Mouse (Mus musculus) kidney, postnatal 0 days (tissue): ENCODE results near the gene Fance. TPM values are rescaled to one million over a fixed set of nuclear protein-coding genes. Genes with fewer than 3 reads are reported as not detected.
A peak's percentile ranks its signal among the peaks of the same experiment; 100 is the strongest.
"Not testable (repeated sequence)": the region's sequence is repeated elsewhere in the genome, so short reads cannot be mapped to it uniquely, and the experiment has no call there.

ENCODE experiments used
- ATAC-seq: fragments of 200-750 bp; cut with Nextera tagmentation; replicated peaks from 2 replicates; pipeline ENCODE4 v1.8.0; 2017; ENCODE audit warnings: low read depth, moderate number of reproducible peaks, moderate TSS enrichment, moderate library complexity; ENCODE audit not compliant: low FRiP score
- DNase-seq: peaks from one replicate; pipeline ENCODE4 v3.0.0-alpha.2; 2016; ENCODE audit warnings: low spot score
- H3K27ac ChIP-seq: fragments of 300-500 bp; sonication (generic); 2 replicates; pipeline ENCODE4 v1.5.1; 2014; ENCODE audit warnings: mild to moderate bottlenecking
- H3K27me3 ChIP-seq: fragments of 300-500 bp; sonication (generic); 2 replicates; pipeline ENCODE4 v1.6.1; 2014; ENCODE audit warnings: low read length, mixed read lengths; ENCODE audit not compliant: insufficient read depth
- H3K36me3 ChIP-seq: fragments of 300-500 bp; sonication (generic); 2 replicates; pipeline ENCODE4 v1.6.1; 2014; ENCODE audit warnings: low read length, mixed read lengths; ENCODE audit not compliant: insufficient read depth
- H3K4me1 ChIP-seq: fragments of 300-500 bp; sonication (generic); replicated peaks from 2 replicates; pipeline ENCODE4 v1.6.1; 2014; ENCODE audit warnings: antibody characterized with exemption, low read length, mixed read lengths; ENCODE audit not compliant: insufficient read depth
- H3K4me2 ChIP-seq: fragments of 300-500 bp; sonication (generic); 2 replicates; pipeline ENCODE4 v1.6.1; 2014; ENCODE audit warnings: mild to moderate bottlenecking, low read length, moderate library complexity, mixed read lengths
- H3K4me3 ChIP-seq: fragments of 300-500 bp; sonication (generic); replicated peaks from 2 replicates; pipeline ENCODE4 v1.5.1; 2014; ENCODE audit warnings: low read depth, low read length
- H3K9ac ChIP-seq: fragments of 300-500 bp; sonication (generic); 2 replicates; pipeline ENCODE4 v1.6.1; 2014; ENCODE audit warnings: low read depth, low read length
- H3K9me3 ChIP-seq: fragments of 300-500 bp; sonication (generic); replicated peaks from 2 replicates; pipeline ENCODE4 v1.6.1; 2016; ENCODE audit warnings: low read length, inconsistent platforms, mixed read lengths
- CTCF ChIP-seq: IDR thresholded peaks from 2 replicates; pipeline ENCODE4 v1.5.1; 2016; ENCODE audit warnings: antibody characterized with exemption, low read depth, mild to moderate bottlenecking, moderate library complexity
- WGBS: fragments of 180-500 bp; shearing (Covaris S2); extraction: QIAGEN DNeasy Blood & Tissue Kit; methylation state at CpG from one replicate; pipeline ENCODE4 v1.1.7; 2014; 5-methylcytosine and 5-hydroxymethylcytosine counted together
- polyA plus RNA-seq: library from polyadenylated mRNA; unstranded; fragments of >200 nt; fragmentation: Nextera tagmentation; extraction: Ambion mirVana; gene quantifications from 2 replicates; pipeline ENCODE4 v1.2.1, GENCODE M21; 2015

The Fance gene
- polyA plus RNA-seq, 1 experiment from 2014 or later: 29.5 TPM

GRCm38 (mm10) chr17:28351353-28351890 is 38.1 kb downstream of the Fance start:
- H3K27ac ChIP-seq: peak overlapping the region; percentile 98
- no peaks in the 10 kb centered on the region for H3K36me3 ChIP-seq
- TF ChIP-seq CTCF: no peak
- ATAC-seq: peak; percentile 3
- H3K27me3 ChIP-seq: no peaks in the 10 kb centered on the region
- peak overlapping the region; percentile 91 for H3K4me2 ChIP-seq
- no peaks in the 10 kb centered on the region for H3K9me3 ChIP-seq
- H3K9ac ChIP-seq: peak overlapping the region; percentile 92
- H3K4me1 ChIP-seq: peaks cover 26% of the 10 kb centered on the region
- no peak for DNase-seq
- under 1% methylated on average over 29 of the region's 29 CpGs for WGBS
- H3K4me3 ChIP-seq: peak overlapping the region; percentile 82

DNA sequence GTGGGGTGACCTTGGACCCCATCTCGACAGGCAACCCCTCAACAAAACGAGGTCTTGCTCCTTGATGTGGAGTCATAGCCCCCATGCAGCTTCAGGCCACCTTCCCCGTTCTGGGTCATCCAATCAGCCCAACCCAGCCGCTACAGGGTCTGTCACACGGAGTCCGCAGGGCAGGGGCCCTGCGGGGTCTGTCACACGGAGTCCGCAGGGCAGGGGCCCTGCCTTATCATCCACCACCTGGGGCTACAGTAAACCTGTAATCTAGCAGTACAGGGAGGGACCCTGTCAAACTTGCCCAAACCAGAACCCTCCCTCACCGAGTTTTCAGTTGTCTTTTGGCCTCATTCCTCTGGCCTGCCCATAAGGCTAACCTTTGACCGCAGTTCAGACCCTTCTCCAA is 38.7 kb downstream of the Fance start:
- Histone ChIP-seq H3K27me3 (no peaks in the 10 kb centered on the region), H3K9me3 (no peaks in the 10 kb centered on the region), H3K27ac (no peak overlapping the region), H3K4me2 (peak overlapping the region; percentile 91), H3K4me3 (no peak overlapping the region), H3K4me1 (peaks cover 24% of the 10 kb centered on the region), H3K36me3 (no peaks in the 10 kb centered on the region), H3K9ac (no peak overlapping the region)
- WGBS: 35% methylated on average over 11 of the region's 11 CpGs
- no peak for TF ChIP-seq CTCF
- ATAC-seq (no peak), DNase-seq (no peak)

DNA sequence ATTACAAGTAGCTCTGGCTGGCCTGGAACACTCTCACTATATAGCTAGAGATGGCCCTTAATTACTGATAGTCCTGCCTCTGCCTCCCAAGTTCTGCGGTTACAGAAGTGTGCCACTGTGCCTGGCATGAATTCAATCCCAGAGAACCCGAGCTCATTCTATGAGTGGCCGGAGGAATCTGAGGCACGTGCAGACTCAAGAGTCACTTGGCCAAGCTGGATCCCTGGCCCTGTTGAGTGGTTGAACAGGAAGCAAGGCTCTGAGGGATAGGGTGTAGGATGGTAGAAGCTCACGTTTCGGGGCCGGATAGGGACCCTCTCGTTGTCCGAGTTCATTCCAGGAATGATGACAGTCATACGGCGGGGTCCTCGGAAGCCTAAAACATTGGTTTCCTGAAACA is 42.6 kb downstream of the Fance start:
- 85% methylated on average over 12 of the region's 12 CpGs for WGBS
- Histone ChIP-seq H3K27ac (no peak overlapping the region), H3K4me3 (no peak overlapping the region), H3K4me1 (peaks cover 8% of the 10 kb centered on the region), H3K4me2 (no peak overlapping the region), H3K36me3 (no peaks in the 10 kb centered on the region), H3K27me3 (no peaks in the 10 kb centered on the region), H3K9me3 (no peaks in the 10 kb centered on the region), H3K9ac (no peak overlapping the region)
- TF ChIP-seq CTCF: no peak
- ATAC-seq (no peak), DNase-seq (no peak)

- WGBS: 15% methylated on average over 24 of the region's 24 CpGs
- not testable (repeated sequence) for H3K27me3 ChIP-seq, H3K27ac ChIP-seq, H3K9me3 ChIP-seq, H3K9ac ChIP-seq, DNase-seq, H3K4me1 ChIP-seq, H3K4me3 ChIP-seq, ATAC-seq, H3K4me2 ChIP-seq, H3K36me3 ChIP-seq
Observed at GRCm38 (mm10) chr17:28358576-28359261, 45.4 kb downstream of the Fance start.

DNA sequence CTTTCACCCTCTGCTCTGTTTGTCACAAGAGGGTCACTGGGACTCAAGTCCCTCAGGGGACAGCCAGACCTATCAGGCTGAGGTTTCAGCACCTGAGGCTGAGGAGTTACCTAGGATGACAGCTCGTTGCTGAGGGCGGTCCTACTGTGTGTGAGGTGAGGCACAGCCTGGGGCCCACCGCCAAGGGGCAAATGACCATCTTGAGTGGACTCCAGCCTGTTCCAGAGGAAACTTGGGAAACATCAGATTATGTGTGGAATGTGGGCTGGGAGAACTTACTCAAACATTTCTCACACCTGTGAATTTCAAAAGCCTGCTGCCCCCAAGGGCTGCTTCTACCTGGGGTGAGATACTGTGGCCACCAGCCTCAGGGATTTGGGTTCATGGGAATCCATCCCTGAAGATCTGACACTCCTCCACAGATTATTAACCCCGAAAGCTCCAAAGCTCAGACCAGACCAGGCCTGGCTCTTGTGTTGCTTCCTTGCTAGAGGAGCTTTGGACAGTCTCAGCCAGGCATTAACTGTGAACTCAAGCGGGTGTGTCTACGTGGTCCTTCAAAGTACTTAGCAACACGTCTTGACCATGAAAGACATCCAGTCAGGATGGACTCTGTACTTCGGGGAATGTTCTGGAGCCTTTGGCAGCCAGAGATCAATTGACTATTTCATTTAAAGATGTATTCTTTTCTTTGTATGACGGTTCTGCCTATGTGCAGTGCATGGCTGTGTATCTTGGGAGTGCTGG is 47.4 kb downstream of the Fance start:
- WGBS: 76% methylated on average over 9 of the region's 9 CpGs
- Histone ChIP-seq H3K36me3 (no peaks in the 10 kb centered on the region), H3K27ac (no peak overlapping the region), H3K9me3 (no peaks in the 10 kb centered on the region), H3K4me2 (no peak overlapping the region), H3K27me3 (peaks cover 11% of the 10 kb centered on the region; the same call in 1 of the 2 replicates), H3K4me3 (no peak overlapping the region), H3K9ac (no peak overlapping the region), H3K4me1 (peaks cover 13% of the 10 kb centered on the region)
- ATAC-seq: no peak
- no peak for DNase-seq
- TF ChIP-seq CTCF: no peak

- Histone ChIP-seq H3K9me3 (no peaks in the 10 kb centered on the region), H3K27ac (no peak overlapping the region), H3K27me3 (peaks cover 11% of the 10 kb centered on the region; the same call in 1 of the 2 replicates), H3K9ac (peak overlapping the region; percentile 47; the same call in 1 of the 2 replicates), H3K36me3 (no peaks in the 10 kb centered on the region), H3K4me1 (peaks cover 13% of the 10 kb centered on the region), H3K4me3 (peak overlapping the region; percentile 26; the same call in 1 of the 2 replicates), H3K4me2 (peak overlapping the region; percentile 57)
- DNase-seq (no peak), ATAC-seq (no peak)
- 35% methylated on average over 11 of the region's 11 CpGs for WGBS
- TF ChIP-seq CTCF: no peak
Observed at GRCm38 (mm10) chr17:28361921-28362652, 48.8 kb downstream of the Fance start.
